Mouse (Mus musculus): ENCODE data around the gene OR5BS1P. TPM values are rescaled to one million over a fixed set of nuclear protein-coding genes. Genes with fewer than 3 reads are reported as not detected.
"Not testable (repeated sequence)": the region's sequence is repeated elsewhere in the genome, so short reads cannot be mapped to it uniquely, and the experiment has no call there.

The OR5BS1P gene
- polyA plus RNA-seq (2015; fragmentation: Nextera tagmentation; extraction: Ambion mirVana) = not detected in 2 replicates

GRCm38 (mm10) chr15:98469596-98469995 is at the start of gene OR5BS1P:
Gene OR5BS1P, plus strand, starts transcription at chr15:98469896.
- no peaks in the 10 kb centered on the region for H3K4me1 ChIP-seq
- H3K4me2 ChIP-seq (replicated peaks) = no peak within 1 kb of the TSS
- no peaks in the 10 kb centered on the region for H3K27me3 ChIP-seq
- H3K9me3 ChIP-seq (replicated peaks) = no peaks in the 10 kb centered on the region
- no peak within 1 kb of the TSS for H3K27ac ChIP-seq (replicated peaks)
- ATAC-seq (ENCODE audit: insufficient number of reproducible peaks, low FRiP score, low TSS enrichment, low read depth) = no peak
- no peaks in the 10 kb centered on the region for H3K36me3 ChIP-seq
- H3K9ac ChIP-seq = no peak within 1 kb of the TSS
- WGBS = 83% methylated on average over 4 of the region's 4 CpGs
- no peak within 1 kb of the TSS for H3K4me3 ChIP-seq (replicated peaks)

- no peaks in the 10 kb centered on the region for H3K27me3 ChIP-seq
- WGBS = 31% methylated on average over 4 of the region's 4 CpGs
- H3K9me3 ChIP-seq (replicated peaks) = no peaks in the 10 kb centered on the region
- H3K36me3 ChIP-seq = no peaks in the 10 kb centered on the region
- 0 out of 2 replicates have a peak, but pooled peaks cover 6% of the 10 kb centered on the region for H3K4me1 ChIP-seq
- no peak overlapping the region for H3K27ac ChIP-seq (replicated peaks)
- no peak overlapping the region for H3K4me2 ChIP-seq (replicated peaks)
- no peak overlapping the region for H3K4me3 ChIP-seq (replicated peaks)
- ATAC-seq (ENCODE audit: insufficient number of reproducible peaks, low FRiP score, low TSS enrichment, low read depth) = no peak
- H3K9ac ChIP-seq = no peak overlapping the region
Observed at GRCm38 (mm10) chr15:98420897-98421296, 48.8 kb upstream of the OR5BS1P start.

- Histone ChIP-seq H3K4me3 (replicated peaks) (no peak overlapping the region), H3K4me1 (0 out of 2 replicates have a peak, but pooled peaks cover 6% of the 10 kb centered on the region), H3K27ac (replicated peaks) (no peak overlapping the region), H3K4me2 (replicated peaks) (peak overlapping the region; percentile 22; the same call in 1 of the 2 replicates), H3K9ac (no peak overlapping the region), H3K9me3 (replicated peaks) (no peaks in the 10 kb centered on the region), H3K36me3 (no peaks in the 10 kb centered on the region), H3K27me3 (no peaks in the 10 kb centered on the region)
- WGBS = 32% methylated on average over 14 of the region's 14 CpGs
- no peak for ATAC-seq (ENCODE audit: insufficient number of reproducible peaks, low FRiP score, low TSS enrichment, low read depth)
Observed at GRCm38 (mm10) chr15:98424326-98424725, 45.4 kb upstream of the OR5BS1P start.

- Histone ChIP-seq H3K4me1 (0 out of 2 replicates have a peak, but pooled peaks cover 6% of the 10 kb centered on the region), H3K4me3 (replicated peaks) (no peak overlapping the region), H3K4me2 (replicated peaks) (peak overlapping the region; percentile 22; the same call in 1 of the 2 replicates), H3K9me3 (replicated peaks) (no peaks in the 10 kb centered on the region), H3K36me3 (no peaks in the 10 kb centered on the region), H3K9ac (no peak overlapping the region), H3K27ac (replicated peaks) (no peak overlapping the region), H3K27me3 (no peaks in the 10 kb centered on the region)
- WGBS = 37% methylated on average over 6 of the region's 6 CpGs
- no peak for ATAC-seq (ENCODE audit: insufficient number of reproducible peaks, low FRiP score, low TSS enrichment, low read depth)
Observed at GRCm38 (mm10) chr15:98424753-98425152, 44.9 kb upstream of the OR5BS1P start.

- no peak overlapping the region for H3K27ac ChIP-seq (replicated peaks)
- 0 out of 2 replicates have a peak, but pooled peaks cover 6% of the 10 kb centered on the region for H3K4me1 ChIP-seq
- no peak overlapping the region for H3K9ac ChIP-seq
- no peaks in the 10 kb centered on the region for H3K36me3 ChIP-seq
- WGBS = 86% methylated on average over 7 of the region's 7 CpGs
- no peak overlapping the region for H3K4me3 ChIP-seq (replicated peaks)
- H3K9me3 ChIP-seq (replicated peaks) = no peaks in the 10 kb centered on the region
- H3K4me2 ChIP-seq (replicated peaks) = no peak overlapping the region
- ATAC-seq (ENCODE audit: insufficient number of reproducible peaks, low FRiP score, low TSS enrichment, low read depth) = no peak
- H3K27me3 ChIP-seq = no peaks in the 10 kb centered on the region
Observed at GRCm38 (mm10) chr15:98425188-98425587, 44.5 kb upstream of the OR5BS1P start.

- not testable (repeated sequence) for H3K9me3 ChIP-seq (replicated peaks); ATAC-seq (ENCODE audit: insufficient number of reproducible peaks, low FRiP score, low TSS enrichment, low read depth); H3K4me2 ChIP-seq (replicated peaks); H3K4me1 ChIP-seq; H3K4me3 ChIP-seq (replicated peaks); H3K9ac ChIP-seq; H3K27ac ChIP-seq (replicated peaks); H3K27me3 ChIP-seq; H3K36me3 ChIP-seq
- 77% methylated on average over 5 of the region's 5 CpGs for WGBS
Observed at GRCm38 (mm10) chr15:98430925-98431324, 38.8 kb upstream of the OR5BS1P start, which contains the start of gene Olfr282. Gene Olfr282, plus strand, starts transcription at chr15:98431225.

- no peak overlapping the region for H3K9ac ChIP-seq
- no peak overlapping the region for H3K4me3 ChIP-seq (replicated peaks)
- no peak overlapping the region for H3K27ac ChIP-seq (replicated peaks)
- H3K4me2 ChIP-seq (replicated peaks) = no peak overlapping the region
- H3K4me1 ChIP-seq = no peaks in the 10 kb centered on the region
- no peaks in the 10 kb centered on the region for H3K27me3 ChIP-seq
- no peaks in the 10 kb centered on the region for H3K9me3 ChIP-seq (replicated peaks)
- 75% methylated on average over 3 of the region's 3 CpGs for WGBS
- H3K36me3 ChIP-seq = no peaks in the 10 kb centered on the region
- no peak for ATAC-seq (ENCODE audit: insufficient number of reproducible peaks, low FRiP score, low TSS enrichment, low read depth)
Observed at GRCm38 (mm10) chr15:98444561-98444960, 25.1 kb upstream of the OR5BS1P start.

GRCm38 (mm10) chr15:98448521-98448920 is 21.2 kb upstream of the OR5BS1P start:
- H3K9ac ChIP-seq = no peak overlapping the region
- H3K4me1 ChIP-seq = no peaks in the 10 kb centered on the region
- 61% methylated on average over 4 of the region's 4 CpGs for WGBS
- H3K9me3 ChIP-seq (replicated peaks) = no peaks in the 10 kb centered on the region
- no peak overlapping the region for H3K4me3 ChIP-seq (replicated peaks)
- H3K36me3 ChIP-seq = no peaks in the 10 kb centered on the region
- no peak for ATAC-seq (ENCODE audit: insufficient number of reproducible peaks, low FRiP score, low TSS enrichment, low read depth)
- H3K4me2 ChIP-seq (replicated peaks) = no peak overlapping the region
- no peaks in the 10 kb centered on the region for H3K27me3 ChIP-seq
- no peak overlapping the region for H3K27ac ChIP-seq (replicated peaks)

GRCm38 (mm10) chr15:98452288-98452687 is 17.4 kb upstream of the OR5BS1P start, which contains the start of gene Olfr281:
Gene Olfr281, plus strand, starts transcription at chr15:98452588.
- no peaks in the 10 kb centered on the region for H3K27me3 ChIP-seq
- H3K9me3 ChIP-seq (replicated peaks) = no peaks in the 10 kb centered on the region
- no peak within 1 kb of the TSS for H3K9ac ChIP-seq
- no peak within 1 kb of the TSS for H3K4me2 ChIP-seq (replicated peaks)
- 92% methylated on average over 7 of the region's 7 CpGs for WGBS
- H3K4me1 ChIP-seq = no peaks in the 10 kb centered on the region
- no peak for ATAC-seq (ENCODE audit: insufficient number of reproducible peaks, low FRiP score, low TSS enrichment, low read depth)
- H3K4me3 ChIP-seq (replicated peaks) = no peak within 1 kb of the TSS
- H3K36me3 ChIP-seq = no peaks in the 10 kb centered on the region
- H3K27ac ChIP-seq (replicated peaks) = no peak within 1 kb of the TSS

- 87% methylated on average over 13 of the region's 13 CpGs for WGBS
- Histone ChIP-seq H3K4me2 (replicated peaks) (no peak overlapping the region), H3K4me1 (no peaks in the 10 kb centered on the region), H3K27ac (replicated peaks) (no peak overlapping the region), H3K27me3 (no peaks in the 10 kb centered on the region), H3K9me3 (replicated peaks) (no peaks in the 10 kb centered on the region), H3K36me3 (no peaks in the 10 kb centered on the region), H3K9ac (no peak overlapping the region), H3K4me3 (replicated peaks) (no peak overlapping the region)
- ATAC-seq (ENCODE audit: insufficient number of reproducible peaks, low FRiP score, low TSS enrichment, low read depth) = no peak
Observed at GRCm38 (mm10) chr15:98471539-98471938, 1.8 kb downstream of the OR5BS1P start.

GRCm38 (mm10) chr15:98474958-98475357 is 5.3 kb downstream of the OR5BS1P start:
- Histone ChIP-seq H3K27me3 (peaks cover 5% of the 10 kb centered on the region; the same call in 1 of the 2 replicates), H3K4me1 (no peaks in the 10 kb centered on the region), H3K4me2 (replicated peaks) (no peak overlapping the region), H3K27ac (replicated peaks) (no peak overlapping the region), H3K9me3 (replicated peaks) (no peaks in the 10 kb centered on the region), H3K36me3 (no peaks in the 10 kb centered on the region), H3K9ac (no peak overlapping the region), H3K4me3 (replicated peaks) (no peak overlapping the region)
- 78% methylated on average over 10 of the region's 10 CpGs for WGBS
- ATAC-seq (ENCODE audit: insufficient number of reproducible peaks, low FRiP score, low TSS enrichment, low read depth) = 0 out of 2 replicates have a peak, but pooled peaks have one; percentile 11

GRCm38 (mm10) chr15:98475382-98475781 is 5.7 kb downstream of the OR5BS1P start:
- Histone ChIP-seq H3K27ac (replicated peaks) (no peak overlapping the region), H3K9me3 (replicated peaks) (no peaks in the 10 kb centered on the region), H3K4me3 (replicated peaks) (no peak overlapping the region), H3K4me1 (no peaks in the 10 kb centered on the region), H3K36me3 (no peaks in the 10 kb centered on the region), H3K4me2 (replicated peaks) (no peak overlapping the region), H3K9ac (no peak overlapping the region), H3K27me3 (peaks cover 5% of the 10 kb centered on the region; the same call in 1 of the 2 replicates)
- WGBS = 54% methylated on average over 10 of the region's 10 CpGs
- ATAC-seq (ENCODE audit: insufficient number of reproducible peaks, low FRiP score, low TSS enrichment, low read depth) = no peak
